Mouse (Mus musculus) retina, postnatal 7 days (tissue): ENCODE data around the gene Rbp7.

Source experiments
- DNase-seq: peaks from one replicate; pipeline ENCODE4 v3.0.0-alpha.2; 2012; ENCODE audit warnings: low read depth, low spot score

Gene Rbp7

GRCm38 (mm10) chr4:149407461-149407860 lies 47.3 kb downstream of the Rbp7 start:
- no peak for DNase-seq

GRCm38 (mm10) chr4:149405713-149406443 lies 48.9 kb downstream of the Rbp7 start:
- DNase-seq = no peak

- DNase-seq = no peak
These were observed 49.9 kb downstream of the Rbp7 start for GRCm38 (mm10) chr4:149404640-149405465.

GRCm38 (mm10) chr4:149403037-149403436 lies 51.7 kb downstream of the Rbp7 start:
- no peak for DNase-seq

GRCm38 (mm10) chr4:149401591-149401982 lies 53.2 kb downstream of the Rbp7 start:
- DNase-seq = no peak

GRCm38 (mm10) chr4:149400878-149401590 lies 53.7 kb downstream of the Rbp7 start:
- no peak for DNase-seq
